Mouse (Mus musculus) fibroblast of lung, adult 2 months (primary cell): Measurements from ENCODE around the gene Rap1gds1.

ENCODE experiments used
- DNase-seq: peaks from one replicate; pipeline ENCODE4 v3.0.0-alpha.2; 2011; ENCODE audit warnings: low read depth

Gene Rap1gds1

DNA sequence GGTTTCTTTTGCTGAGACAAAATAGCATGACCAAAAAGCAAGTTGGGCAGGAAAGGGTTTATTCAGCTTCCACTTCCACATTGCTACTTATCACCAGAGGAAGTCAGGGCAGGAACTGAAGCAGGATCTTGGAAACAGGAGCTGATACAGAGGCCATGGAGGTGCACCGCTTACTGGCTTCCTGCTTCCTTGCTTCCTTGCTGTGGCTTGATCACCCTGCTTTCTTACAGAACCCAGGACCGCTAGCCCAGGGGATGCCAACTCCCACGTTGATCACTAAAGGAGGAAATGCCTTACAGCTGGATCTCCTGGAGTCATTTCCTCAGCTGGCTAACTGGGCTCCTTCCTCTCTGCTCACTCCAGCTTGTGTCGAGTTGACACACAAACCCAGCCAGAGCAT, 197.3 kb downstream of the Rap1gds1 start:
- DNase-seq: no peak

DNA sequence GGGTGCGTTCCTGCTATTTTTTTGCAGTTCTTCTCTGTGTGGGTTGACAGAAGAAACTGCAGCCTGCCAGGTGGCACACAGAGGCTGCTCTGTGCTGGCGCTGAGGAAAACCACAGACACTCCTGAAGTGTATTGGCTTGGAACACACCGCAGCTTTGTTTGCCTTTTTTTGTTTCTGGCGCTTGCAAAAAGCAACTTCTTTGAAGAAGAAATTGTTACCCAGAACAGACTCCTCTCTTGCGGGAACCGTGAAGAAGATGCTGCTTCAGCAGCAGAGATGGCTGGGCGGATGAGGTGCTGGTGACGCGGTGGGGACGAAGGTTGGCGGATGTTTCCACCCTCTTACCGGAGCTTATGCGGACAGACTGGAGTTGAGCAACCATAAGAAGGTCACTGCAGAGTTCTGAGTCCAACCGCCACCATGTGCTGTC, 198.1 kb downstream of the Rap1gds1 start:
- DNase-seq: peak; percentile 46

GRCm38 (mm10) chr3:138876418-138876817, 198.6 kb downstream of the Rap1gds1 start:
- no peak for DNase-seq

- no peak for DNase-seq
Measured at GRCm38 (mm10) chr3:138875936-138876335, 199.1 kb downstream of the Rap1gds1 start.
